Mouse (Mus musculus) lung, adult 18-20 months (tissue): Measurements from ENCODE around the gene Tmem178.
A peak's percentile ranks its signal among the peaks of the same experiment; 100 is the strongest.

Source experiments
- DNase-seq, 2 experiments: peaks; one replicate each; pipeline ENCODE4 v3.0.0; 2022; ENCODE audit warnings: mixed read lengths in 2 of 2

Gene Tmem178

GRCm38 (mm10) chr17:81001010-81001409 is 56.6 kb downstream of the Tmem178 start:
- no peak for DNase-seq

GRCm38 (mm10) chr17:81001647-81002046 is 57.2 kb downstream of the Tmem178 start:
- DNase-seq = no peak

GRCm38 (mm10) chr17:81002130-81002529 is 57.7 kb downstream of the Tmem178 start:
- DNase-seq = no peak

GRCm38 (mm10) chr17:81004454-81004853 is 60.0 kb downstream of the Tmem178 start:
- no peak for DNase-seq

- DNase-seq = no peak
Observed at GRCm38 (mm10) chr17:81005292-81005691, 60.9 kb downstream of the Tmem178 start.

- no peak for DNase-seq
Observed at GRCm38 (mm10) chr17:81009112-81009511, 64.7 kb downstream of the Tmem178 start.

- no peak for DNase-seq
Observed at GRCm38 (mm10) chr17:81010199-81010598, 65.8 kb downstream of the Tmem178 start.

- no peak for DNase-seq
Observed at GRCm38 (mm10) chr17:81010844-81011685, 66.6 kb downstream of the Tmem178 start.

- peak; percentile 29 to 57 for DNase-seq
Observed at GRCm38 (mm10) chr17:81015814-81016447, 71.5 kb downstream of the Tmem178 start.

GRCm38 (mm10) chr17:81017132-81017531 is 72.7 kb downstream of the Tmem178 start:
- DNase-seq = no peak

- DNase-seq = no peak
Observed at GRCm38 (mm10) chr17:81027331-81027730, 82.9 kb downstream of the Tmem178 start.

GRCm38 (mm10) chr17:81031830-81032442 is 87.5 kb downstream of the Tmem178 start:
- DNase-seq = no peak

GRCm38 (mm10) chr17:81032957-81033356 is 88.5 kb downstream of the Tmem178 start:
- DNase-seq = no peak

- no peak for DNase-seq
Observed at GRCm38 (mm10) chr17:81035354-81035753, 90.9 kb downstream of the Tmem178 start.

GRCm38 (mm10) chr17:81038707-81039408 is 94.4 kb downstream of the Tmem178 start:
- DNase-seq = no peak

- no peak for DNase-seq
Observed at GRCm38 (mm10) chr17:81041662-81042061, 97.2 kb downstream of the Tmem178 start.

- no peak for DNase-seq
Observed at GRCm38 (mm10) chr17:81044356-81044755, 99.9 kb downstream of the Tmem178 start.

GRCm38 (mm10) chr17:81045115-81045514 is 100.7 kb downstream of the Tmem178 start:
- no peak for DNase-seq

- DNase-seq = peak; percentile 15 to 31
Observed at GRCm38 (mm10) chr17:81045525-81046150, 101.2 kb downstream of the Tmem178 start.

GRCm38 (mm10) chr17:81047930-81048564 is 103.6 kb downstream of the Tmem178 start:
- DNase-seq = no peak
